Mouse (Mus musculus) hindbrain, embryonic 11.5 days (tissue): Measurements from ENCODE around the gene Lef1. TPM values are rescaled to one million over a fixed set of nuclear protein-coding genes. Genes with fewer than 3 reads are reported as not detected.

ENCODE experiments used
- ATAC-seq: fragments of 200-750 bp; cut with Nextera tagmentation; 2 replicates; pipeline ENCODE4 v1.8.0; 2017; ENCODE audit warnings: mild to moderate bottlenecking, moderate TSS enrichment, moderate library complexity; ENCODE audit not compliant: low FRiP score
- DNase-seq: peaks from one replicate; pipeline ENCODE4 v3.0.0-alpha.2; 2015; ENCODE audit warnings: low spot score
- H3K27ac ChIP-seq: fragments of 300-500 bp; sonication (generic); 2 replicates; pipeline ENCODE4 v1.5.1; 2014; ENCODE audit warnings: mild to moderate bottlenecking, low read depth, low read length
- H3K27me3 ChIP-seq: fragments of 300-500 bp; sonication (generic); 2 replicates; pipeline ENCODE4 v1.6.1; 2014; ENCODE audit warnings: mild to moderate bottlenecking, low read length, moderate library complexity, mixed read lengths; ENCODE audit not compliant: control insufficient read depth, insufficient read depth
- H3K36me3 ChIP-seq: fragments of 300-500 bp; sonication (generic); 2 replicates; pipeline ENCODE4 v1.6.1; 2014; ENCODE audit warnings: mild to moderate bottlenecking, low read length, moderate library complexity, mixed read lengths; ENCODE audit not compliant: control insufficient read depth, insufficient read depth
- H3K4me1 ChIP-seq: fragments of 300-500 bp; sonication (generic); replicated peaks from 2 replicates; pipeline ENCODE4 v1.6.1; 2014; ENCODE audit warnings: low read length, mixed read lengths; ENCODE audit not compliant: control insufficient read depth, insufficient read depth
- H3K4me2 ChIP-seq: fragments of 300-500 bp; sonication (generic); replicated peaks from 2 replicates; pipeline ENCODE4 v1.6.1; 2014; ENCODE audit warnings: mild to moderate bottlenecking, low read depth, low read length
- H3K4me3 ChIP-seq: fragments of 300-500 bp; sonication (generic); 2 replicates; pipeline ENCODE4 v1.5.1; 2014; ENCODE audit warnings: low read depth, low read length
- H3K9ac ChIP-seq: fragments of 300-500 bp; sonication (generic); 2 replicates; pipeline ENCODE4 v1.6.1; 2014; ENCODE audit warnings: low read depth, low read length
- H3K9me3 ChIP-seq: fragments of 300-500 bp; sonication (generic); 2 replicates; pipeline ENCODE4 v1.6.1; 2016; ENCODE audit warnings: low read length; ENCODE audit not compliant: control insufficient read depth
- WGBS: fragments of 180-500 bp; shearing (Covaris S2); extraction: QIAGEN DNeasy Blood & Tissue Kit; methylation state at CpG from one replicate; pipeline ENCODE4 v1.1.7; 2014; 5-methylcytosine and 5-hydroxymethylcytosine counted together
- polyA plus RNA-seq: library from polyadenylated mRNA; unstranded; fragments of >200 nt; fragmentation: Nextera tagmentation; extraction: Ambion mirVana; gene quantifications from 2 replicates; pipeline ENCODE4 v1.2.1, GENCODE M21; 2014

Gene Lef1
- polyA plus RNA-seq, 1 experiment from 2014 or later: 24.6 TPM

GRCm38 (mm10) chr3:131260418-131260817 lies 150.1 kb downstream of the Lef1 start:
- Histone ChIP-seq H3K4me3 (no peak overlapping the region), H3K27ac (no peak overlapping the region), H3K36me3 (no peaks in the 10 kb centered on the region), H3K27me3 (no peaks in the 10 kb centered on the region), H3K4me2 (no peak overlapping the region), H3K4me1 (no peaks in the 10 kb centered on the region), H3K9ac (no peak overlapping the region), H3K9me3 (no peaks in the 10 kb centered on the region)
- no peak for ATAC-seq
- WGBS: 97% methylated on average over 6 of the region's 6 CpGs
- DNase-seq: no peak

GRCm38 (mm10) chr3:131263766-131264486 lies 153.7 kb downstream of the Lef1 start:
- 46% methylated on average over 15 of the region's 15 CpGs for WGBS

GRCm38 (mm10) chr3:131265516-131265915 lies 155.2 kb downstream of the Lef1 start:
- Histone ChIP-seq H3K36me3 (no peaks in the 10 kb centered on the region), H3K4me2 (no peak overlapping the region), H3K9me3 (no peaks in the 10 kb centered on the region), H3K27me3 (no peaks in the 10 kb centered on the region), H3K27ac (no peak overlapping the region), H3K4me3 (no peak overlapping the region), H3K4me1 (no peaks in the 10 kb centered on the region), H3K9ac (no peak overlapping the region)
- ATAC-seq: no peak
- DNase-seq: no peak
- WGBS: 90% methylated on average over 8 of the region's 8 CpGs

More at GRCm38 (mm10) chr3:131263766-131264486, 153.7 kb downstream of the Lef1 start:
- H3K9me3 ChIP-seq: no peaks in the 10 kb centered on the region
- H3K4me1 ChIP-seq: no peaks in the 10 kb centered on the region
- no peak overlapping the region for H3K27ac ChIP-seq
- H3K36me3 ChIP-seq: no peaks in the 10 kb centered on the region
- no peak overlapping the region for H3K4me2 ChIP-seq
- H3K9ac ChIP-seq: no peak overlapping the region
- no peak overlapping the region for H3K4me3 ChIP-seq
- no peaks in the 10 kb centered on the region for H3K27me3 ChIP-seq
- ATAC-seq (no peak), DNase-seq (no peak)

- Histone ChIP-seq H3K36me3 (no peaks in the 10 kb centered on the region), H3K4me2 (no peak overlapping the region), H3K9me3 (no peaks in the 10 kb centered on the region)
Observed at GRCm38 (mm10) chr3:131266366-131267050, 156.2 kb downstream of the Lef1 start.

GRCm38 (mm10) chr3:131270381-131270780 lies 160.1 kb downstream of the Lef1 start:
- Histone ChIP-seq H3K36me3 (no peaks in the 10 kb centered on the region), H3K4me1 (0 out of 2 replicates have a peak, but pooled peaks cover 2% of the 10 kb centered on the region), H3K4me2 (no peak overlapping the region), H3K4me3 (no peak overlapping the region), H3K27ac (no peak overlapping the region), H3K9me3 (no peaks in the 10 kb centered on the region), H3K9ac (no peak overlapping the region), H3K27me3 (no peaks in the 10 kb centered on the region)
- 48% methylated on average over 6 of the region's 6 CpGs for WGBS
- DNase-seq (no peak), ATAC-seq (no peak)

More at GRCm38 (mm10) chr3:131266366-131267050, 156.2 kb downstream of the Lef1 start:
- no peaks in the 10 kb centered on the region for H3K27me3 ChIP-seq
- DNase-seq (no peak), ATAC-seq (no peak)
- no peak overlapping the region for H3K4me3 ChIP-seq
- no peak overlapping the region for H3K27ac ChIP-seq
- H3K4me1 ChIP-seq: 0 out of 2 replicates have a peak, but pooled peaks cover 2% of the 10 kb centered on the region
- WGBS: 93% methylated on average over 3 of the region's 3 CpGs
- no peak overlapping the region for H3K9ac ChIP-seq

- H3K4me3 ChIP-seq: peak overlapping the region; percentile 58
- WGBS: 15% methylated on average over 8 of the region's 8 CpGs
- peak overlapping the region; percentile 67; the same call in 1 of the 2 replicates for H3K9ac ChIP-seq
- H3K27ac ChIP-seq: peak overlapping the region; percentile 24; the same call in 1 of the 2 replicates
- no peaks in the 10 kb centered on the region for H3K9me3 ChIP-seq
- H3K4me2 ChIP-seq: peak overlapping the region; percentile 64
- DNase-seq (peak; percentile 64), ATAC-seq (peak; percentile 34; the same call in 1 of the 2 replicates)
- no peaks in the 10 kb centered on the region for H3K36me3 ChIP-seq
- H3K27me3 ChIP-seq: no peaks in the 10 kb centered on the region
- 0 out of 2 replicates have a peak, but pooled peaks cover 2% of the 10 kb centered on the region for H3K4me1 ChIP-seq
Observed at GRCm38 (mm10) chr3:131271157-131271556, 160.9 kb downstream of the Lef1 start.

GRCm38 (mm10) chr3:131271559-131272373 lies 161.5 kb downstream of the Lef1 start, which contains the start of gene Hadh:
Gene Hadh, minus strand, starts transcription at chr3:131272101.
- ATAC-seq: peak; percentile 93
- Histone ChIP-seq H3K9ac (peak within 1 kb of the TSS; percentile 67), H3K27me3 (no peaks in the 10 kb centered on the region), H3K36me3 (no peaks in the 10 kb centered on the region), H3K4me2 (peak within 1 kb of the TSS; percentile 64), H3K4me3 (peak within 1 kb of the TSS; percentile 58), H3K27ac (peak within 1 kb of the TSS; percentile 24; the same call in 1 of the 2 replicates), H3K9me3 (no peaks in the 10 kb centered on the region), H3K4me1 (0 out of 2 replicates have a peak, but pooled peaks cover 2% of the 10 kb centered on the region)
- DNase-seq: peak; percentile 93
- WGBS: under 1% methylated on average over 53 of the region's 54 CpGs

GRCm38 (mm10) chr3:131272374-131273100 lies 162.3 kb downstream of the Lef1 start:
- H3K27ac ChIP-seq: no peak overlapping the region
- 0 out of 2 replicates have a peak, but pooled peaks cover 2% of the 10 kb centered on the region for H3K4me1 ChIP-seq
- DNase-seq (no peak), ATAC-seq (peak; percentile 18; the same call in 1 of the 2 replicates)
- 62% methylated on average over 10 of the region's 10 CpGs for WGBS
- peak overlapping the region; percentile 58 for H3K4me3 ChIP-seq
- H3K27me3 ChIP-seq: no peaks in the 10 kb centered on the region
- no peaks in the 10 kb centered on the region for H3K9me3 ChIP-seq
- H3K9ac ChIP-seq: no peak overlapping the region
- no peaks in the 10 kb centered on the region for H3K36me3 ChIP-seq
- H3K4me2 ChIP-seq: peak overlapping the region; percentile 64
